Mouse (Mus musculus) spleen, adult 2 months (tissue): ENCODE measurements around the gene Ostf1.

Source experiments
- CTCF ChIP-seq: fragments of 200-500 bp; IDR thresholded peaks from 2 replicates; pipeline ENCODE4 v1.5.1; 2011; ENCODE audit warnings: mild to moderate bottlenecking, inconsistent platforms; ENCODE audit not compliant: insufficient read depth, insufficient read length, insufficient replicate concordance; ENCODE audit errors: extremely low read depth
- POLR2A ChIP-seq: fragments of 200-500 bp; IDR thresholded peaks from 2 replicates; pipeline ENCODE4 v1.6.1; 2011; ENCODE audit warnings: low read depth, low read length, inconsistent platforms

- TF ChIP-seq CTCF = no peak
- TF ChIP-seq POLR2A = no peak
These were observed 49.4 kb downstream of the Ostf1 start for GRCm38 (mm10) chr19:18582226-18582625.
